Mouse (Mus musculus) megakaryocyte-erythroid progenitor cell, adult 5-6 weeks (primary cell): Measurements from ENCODE around the gene Rora. TPM values are rescaled to one million over a fixed set of nuclear protein-coding genes. Genes with fewer than 3 reads are reported as not detected.

ENCODE experiments used
- ATAC-seq: replicated peaks from 2 replicates; pipeline ENCODE4 v1.8.0; 2016; ENCODE audit warnings: mild to moderate bottlenecking, inconsistent platforms; ENCODE audit not compliant: severe bottlenecking, poor library complexity, low FRiP score, low TSS enrichment
- total RNA-seq, 2 experiments: library from RNA; stranded (forward) in 1 of 2; stranded (reverse) in 1 of 2; fragments of 200-1000, 215-1000 nt in 1 of 2; fragments of >200 nt in 1 of 2; fragmentation: Nextera tagmentation in 1 of 2; gene quantifications; 2 replicates each; pipeline ENCODE4 v1.2.3; 2014 to 2017

The Rora gene
- total RNA-seq, 2 experiments from 2014 or later, result 0.02 to 4.7 TPM

DNA sequence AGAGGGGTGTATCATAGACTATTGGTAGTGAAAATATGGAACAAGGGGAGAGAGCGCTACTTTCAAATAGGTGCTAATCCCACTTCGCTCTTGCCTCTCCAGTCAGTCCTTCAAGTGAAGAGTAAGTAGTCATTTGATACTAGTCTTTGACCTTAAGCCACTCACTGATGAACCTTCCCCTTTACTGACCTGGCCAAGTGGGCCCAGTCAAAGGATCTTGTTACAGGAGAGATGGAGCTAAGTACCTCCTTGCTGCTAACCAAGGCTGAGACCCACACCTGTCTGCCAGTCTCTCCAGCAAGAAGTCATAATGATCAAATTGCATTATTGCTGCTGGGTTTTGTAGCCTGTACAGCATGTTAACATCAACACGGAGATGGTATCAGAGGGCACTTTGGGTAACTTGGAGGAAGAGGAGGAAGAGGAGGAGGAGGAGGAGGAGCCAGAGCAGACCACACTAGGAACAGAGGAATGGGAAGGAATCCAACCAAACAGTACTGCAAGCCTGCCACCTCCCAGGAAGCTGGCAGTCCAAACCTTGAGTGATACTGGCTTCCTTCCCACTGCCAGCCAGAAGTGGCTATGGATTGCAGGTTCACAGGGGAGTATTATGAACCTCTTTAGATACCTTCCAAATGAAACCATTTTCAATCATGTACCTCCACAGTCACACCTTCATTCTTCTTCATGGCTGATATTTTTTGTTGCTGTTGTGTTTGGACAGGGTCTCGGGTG is 261.1 kb downstream of the Rora start:
- no peak for ATAC-seq

GRCm38 (mm10) chr9:68916741-68917140 is 263.2 kb downstream of the Rora start:
- ATAC-seq, result no peak

DNA sequence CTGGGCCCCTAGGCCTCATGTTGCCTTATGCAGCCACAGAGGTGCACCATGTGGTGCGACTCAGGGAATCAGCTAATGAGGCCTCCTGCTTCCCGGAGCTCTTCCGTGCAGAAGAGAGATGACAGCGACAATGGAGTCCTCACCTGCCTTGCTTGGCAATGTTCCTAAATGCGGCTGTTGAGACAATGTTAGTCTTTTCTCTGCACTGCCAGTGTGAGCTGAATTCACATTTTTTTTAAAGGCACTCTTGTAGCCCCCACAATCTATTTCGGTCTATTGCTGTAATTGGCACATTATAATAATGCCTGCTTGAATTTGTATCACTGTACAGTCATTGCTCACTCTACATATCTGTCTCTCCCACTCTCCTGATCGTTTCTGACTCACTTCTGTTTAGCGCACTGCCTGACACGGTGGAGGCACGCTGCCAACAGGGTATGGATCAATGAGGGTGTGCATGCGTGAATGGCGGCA is 269.6 kb downstream of the Rora start:
- no peak for ATAC-seq

DNA sequence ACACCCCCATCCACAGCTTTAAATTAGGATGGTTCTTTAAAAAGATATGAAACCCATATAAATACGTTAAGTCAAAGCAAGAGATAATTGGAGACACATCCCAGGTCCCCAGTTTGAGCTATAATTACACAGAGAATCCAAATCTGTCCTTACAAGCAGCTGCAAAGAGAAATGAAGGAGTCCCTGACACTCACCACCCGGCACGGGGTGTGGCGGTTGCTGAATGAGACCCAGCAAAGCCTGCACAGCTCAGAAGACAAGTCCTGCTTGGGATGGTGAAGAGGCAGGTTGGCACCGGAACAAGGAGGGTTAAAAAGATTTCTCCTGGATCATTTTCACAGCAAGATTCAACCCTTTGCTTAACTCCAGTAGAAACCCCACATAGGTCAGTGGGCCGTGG is 272.8 kb downstream of the Rora start:
- no peak for ATAC-seq

DNA sequence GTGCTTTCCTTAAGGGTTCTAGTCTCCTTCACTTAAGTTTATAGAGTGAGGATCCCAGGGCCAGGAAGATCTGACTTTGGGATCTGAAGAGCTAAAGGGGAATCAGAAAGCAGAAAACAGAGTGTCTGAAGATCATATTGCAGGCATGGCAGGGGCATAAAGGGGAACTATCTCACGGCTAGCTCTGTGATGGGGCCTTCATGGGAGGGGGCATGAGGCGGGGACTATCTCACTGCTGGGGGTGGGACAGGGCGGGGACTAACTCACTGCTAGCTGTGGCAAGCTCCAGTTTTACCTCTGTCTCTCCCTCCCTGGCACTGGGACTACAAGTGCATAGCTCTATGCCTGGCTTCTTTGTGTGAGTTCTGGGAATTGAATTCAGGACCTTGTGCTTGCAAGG is 279.6 kb downstream of the Rora start:
- ATAC-seq, result no peak

DNA sequence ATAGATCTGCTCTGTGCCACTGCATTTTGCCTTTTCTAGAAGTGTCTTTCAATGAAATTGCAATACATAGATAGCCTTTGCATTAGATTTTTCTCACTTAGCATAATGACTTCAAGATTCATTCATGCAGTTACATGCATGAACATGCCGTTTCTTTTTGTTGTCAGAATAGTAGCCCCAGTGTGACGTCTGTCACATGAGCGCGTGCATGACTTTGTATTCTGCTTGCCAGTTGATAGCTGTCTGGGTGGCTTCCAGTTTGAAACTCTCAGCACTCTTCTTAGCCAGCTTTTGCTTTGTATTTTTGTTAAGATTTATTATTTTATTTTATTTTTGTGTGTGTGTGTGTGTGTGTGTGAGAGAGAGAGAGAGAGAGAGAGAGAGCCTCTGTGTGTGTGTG is 280.7 kb downstream of the Rora start:
- ATAC-seq, result no peak

DNA sequence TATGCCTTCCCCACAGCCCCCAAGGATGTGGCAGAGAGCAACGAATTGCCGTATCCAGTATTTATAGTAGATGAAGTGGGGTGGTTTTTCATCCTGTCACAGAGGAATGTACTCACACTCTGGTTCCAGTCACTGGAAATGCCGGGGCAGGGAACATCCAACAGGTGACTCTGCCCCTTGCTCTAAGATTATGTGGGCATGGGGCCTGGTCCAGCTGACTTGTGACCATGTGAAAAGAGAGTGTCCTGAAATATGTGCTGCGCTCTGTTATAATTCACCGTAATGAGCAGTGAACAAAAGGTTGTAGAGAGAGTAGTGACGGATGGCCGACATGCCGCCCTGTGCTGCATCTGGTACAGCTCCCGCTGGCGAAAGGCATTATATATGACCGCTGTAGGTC is 282.0 kb downstream of the Rora start:
- no peak for ATAC-seq

- no peak for ATAC-seq
Observed at GRCm38 (mm10) chr9:68941037-68941436, 287.5 kb downstream of the Rora start.

DNA sequence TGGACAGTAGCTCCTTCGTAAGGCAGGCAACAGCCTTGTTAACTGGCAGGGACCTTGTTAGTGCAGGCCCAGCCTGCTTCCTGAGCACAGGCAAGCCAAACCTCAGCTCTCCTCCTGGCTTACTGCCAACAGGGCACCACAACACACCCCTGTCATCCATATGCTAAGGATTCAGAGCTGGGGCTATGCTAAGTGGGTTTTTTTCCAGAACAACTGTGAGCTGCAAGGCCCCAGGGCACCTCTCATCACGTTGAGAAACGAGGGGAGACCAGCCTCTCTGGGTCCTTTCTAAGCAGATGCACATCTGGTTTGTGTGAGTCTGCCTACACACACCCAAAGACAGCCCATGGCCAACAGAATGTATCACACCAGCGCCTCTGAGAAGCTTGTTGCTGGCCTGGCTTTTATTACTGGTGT is 289.0 kb downstream of the Rora start:
- ATAC-seq, result no peak

DNA sequence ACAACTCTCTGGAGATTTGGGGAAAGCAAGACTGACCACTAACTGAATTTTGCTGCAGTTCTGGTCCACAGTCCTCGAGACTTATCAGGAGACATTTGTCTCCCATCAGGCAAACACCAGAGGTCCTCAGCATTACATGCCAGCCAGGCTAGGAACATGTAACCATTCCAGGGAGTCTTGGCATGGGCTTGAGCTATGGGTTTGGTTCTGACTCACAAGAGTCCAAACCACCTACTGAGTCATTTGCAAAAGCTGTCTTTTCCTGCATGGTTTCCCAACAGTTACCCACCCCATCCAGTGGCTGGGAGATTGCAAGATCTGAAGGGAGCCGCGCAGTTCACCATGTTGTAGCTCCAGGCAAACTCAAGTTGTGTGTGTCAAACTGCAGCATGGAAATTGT is 290.4 kb downstream of the Rora start:
- ATAC-seq, result no peak

DNA sequence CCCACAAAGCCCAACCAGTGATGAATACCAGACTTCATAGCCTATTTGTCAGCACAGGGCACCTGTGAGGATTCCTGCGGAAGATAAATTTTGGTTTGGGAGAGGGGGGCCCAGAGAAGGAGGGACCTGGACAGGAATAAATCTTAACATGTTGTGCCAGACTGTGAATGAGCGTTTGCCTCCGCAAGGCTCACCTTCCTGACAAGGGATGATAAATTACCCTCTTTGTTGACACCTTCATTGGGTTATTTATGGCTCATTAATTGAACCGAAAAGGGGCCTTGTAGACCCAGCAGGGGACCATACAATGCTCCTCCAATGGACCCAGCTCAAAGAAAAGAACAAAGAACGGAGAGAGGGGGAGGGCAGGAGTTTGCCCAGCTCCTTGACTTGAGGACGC is 294.1 kb downstream of the Rora start:
- no peak for ATAC-seq

GRCm38 (mm10) chr9:68948141-68948540 is 294.6 kb downstream of the Rora start:
- no peak for ATAC-seq

DNA sequence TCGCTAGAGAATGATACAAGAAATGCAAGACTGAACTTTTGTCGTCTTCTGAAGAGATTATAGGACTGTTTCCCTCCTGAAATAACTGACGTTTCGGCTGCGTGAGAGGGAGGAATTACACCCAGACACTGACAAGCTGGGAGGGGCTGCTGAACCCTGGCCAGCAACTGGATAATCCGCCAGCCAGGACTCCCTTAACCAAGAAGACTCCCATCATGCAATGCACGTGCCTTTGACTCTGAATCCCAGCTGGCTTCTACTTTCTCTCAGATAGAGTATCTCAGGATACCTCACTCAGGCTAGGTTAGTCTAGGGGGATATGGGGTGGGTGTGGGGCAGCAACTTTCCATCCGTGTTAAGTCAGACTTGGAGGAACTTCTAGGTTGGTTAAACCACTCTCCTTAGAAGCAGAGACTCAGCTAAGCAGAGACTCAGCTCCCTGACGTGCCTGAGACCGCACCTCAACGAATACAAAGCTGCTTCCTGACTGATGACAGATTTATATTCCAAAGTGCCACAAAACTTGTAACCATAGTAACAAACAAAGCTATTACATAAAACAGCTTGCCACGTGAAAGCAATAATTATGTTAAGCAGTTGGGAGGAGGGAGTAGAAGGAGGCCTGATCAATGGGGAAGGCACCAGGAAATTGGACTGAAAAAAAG is 302.8 kb downstream of the Rora start:
- peak; percentile 76 for ATAC-seq

DNA sequence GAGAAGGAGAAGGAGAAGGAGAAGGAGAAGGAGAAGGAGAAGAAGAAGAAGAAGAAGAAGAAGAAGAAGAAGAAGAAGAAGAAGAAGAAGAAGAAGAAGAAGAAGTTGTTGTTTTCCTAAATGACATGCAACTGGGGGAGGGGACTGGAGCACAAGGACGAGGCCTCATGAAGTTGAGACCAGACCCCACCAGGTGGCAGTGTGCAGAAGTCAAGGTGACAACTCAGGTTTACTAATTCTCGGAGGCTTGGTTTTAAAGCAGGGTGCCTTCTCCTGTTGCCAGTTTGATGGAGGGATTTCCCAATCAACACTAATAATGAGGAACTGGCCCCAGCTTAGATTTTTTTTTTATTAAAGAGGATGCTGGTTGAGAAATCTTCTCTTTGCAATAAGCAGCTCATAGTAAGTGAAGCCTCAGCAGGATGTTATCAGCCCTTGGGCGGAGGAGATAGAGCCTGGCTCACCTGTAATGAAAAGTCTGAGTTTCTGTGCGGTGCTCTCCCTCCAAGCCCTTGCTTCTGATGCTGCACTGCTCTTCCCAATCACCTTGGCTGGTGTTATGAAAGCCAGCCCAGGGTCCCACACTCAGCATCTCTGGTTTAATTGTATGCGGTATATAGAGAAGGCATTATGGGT is 303.5 kb downstream of the Rora start:
- 0 out of 2 replicates have a peak, but pooled peaks have one; percentile 51 for ATAC-seq

DNA sequence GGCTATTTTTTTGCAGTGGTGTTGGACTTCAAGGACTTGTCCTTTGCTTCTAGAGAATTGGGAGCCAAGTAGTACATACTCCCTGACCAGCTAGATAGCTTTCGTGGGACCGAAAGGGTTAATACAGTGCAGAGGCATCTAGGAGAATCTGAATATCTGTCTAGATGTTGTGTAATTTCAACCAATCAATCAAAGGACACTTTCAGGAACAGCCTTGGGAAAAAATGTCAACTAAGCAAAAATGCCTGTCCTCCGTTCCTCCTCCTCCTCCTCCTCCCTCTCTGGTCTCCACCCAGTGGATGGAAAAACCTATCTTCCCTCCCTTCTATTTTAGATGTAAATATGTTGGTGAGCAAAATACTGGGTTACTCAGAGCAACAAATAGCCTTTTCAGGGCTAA is 304.2 kb downstream of the Rora start:
- no peak for ATAC-seq

DNA sequence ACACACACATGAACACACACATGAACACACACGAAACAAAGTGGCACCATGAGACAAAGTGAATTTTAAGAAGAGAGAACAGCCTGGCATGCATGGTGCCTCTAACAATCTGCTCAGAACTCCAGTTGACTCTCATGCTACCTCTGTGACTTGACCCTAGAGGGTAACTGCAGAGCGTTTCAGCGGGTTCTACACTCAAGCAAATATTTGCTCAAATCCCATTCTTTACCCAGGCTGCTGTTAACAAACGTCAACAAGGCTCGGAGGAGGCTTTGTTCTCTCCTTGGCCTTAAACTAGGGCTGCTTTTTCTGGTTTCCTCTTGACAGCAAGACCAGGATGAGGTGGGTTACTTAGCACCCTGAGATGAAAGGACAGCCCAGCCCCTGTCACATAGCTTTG is 305.3 kb downstream of the Rora start:
- no peak for ATAC-seq

DNA sequence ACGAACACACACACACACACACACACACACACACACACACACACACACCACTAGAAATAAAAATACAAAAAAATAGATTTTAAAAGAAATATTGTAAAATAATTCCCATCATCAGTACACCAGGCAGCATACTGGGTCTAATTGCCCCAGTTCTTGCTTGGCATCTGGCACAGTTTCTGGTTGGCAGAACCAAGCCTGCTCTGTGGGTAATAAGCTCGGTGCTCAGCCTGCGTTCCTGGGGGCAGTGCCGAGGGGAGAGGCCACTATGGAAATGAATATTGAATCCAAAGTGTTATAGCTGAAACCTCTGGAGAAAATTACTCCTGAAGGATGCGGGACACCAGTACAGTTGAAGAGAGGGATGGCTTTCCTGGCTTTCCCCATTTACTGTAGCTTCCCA is 310.3 kb downstream of the Rora start:
- no peak for ATAC-seq

- no peak for ATAC-seq
Observed at GRCm38 (mm10) chr9:68966540-68966939, 313.0 kb downstream of the Rora start.

DNA sequence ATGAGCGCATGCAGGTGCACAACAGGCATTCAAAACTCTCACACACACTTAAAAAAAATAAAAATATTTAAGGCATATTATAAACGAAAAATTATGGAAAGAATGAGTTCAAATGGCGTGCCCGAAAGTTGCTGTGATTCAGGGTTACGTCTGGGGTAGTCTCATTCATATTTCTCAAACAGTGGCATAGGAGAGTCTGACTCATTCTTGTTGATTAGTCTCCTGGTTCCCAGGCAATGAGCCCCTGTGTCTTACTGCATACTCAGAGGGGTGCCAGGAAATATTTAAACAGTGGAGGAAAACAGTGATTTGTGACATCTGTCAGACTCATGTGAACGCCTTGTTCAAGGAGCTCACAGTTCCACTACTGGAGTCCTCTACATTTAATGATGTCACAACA is 316.5 kb downstream of the Rora start:
- no peak for ATAC-seq

DNA sequence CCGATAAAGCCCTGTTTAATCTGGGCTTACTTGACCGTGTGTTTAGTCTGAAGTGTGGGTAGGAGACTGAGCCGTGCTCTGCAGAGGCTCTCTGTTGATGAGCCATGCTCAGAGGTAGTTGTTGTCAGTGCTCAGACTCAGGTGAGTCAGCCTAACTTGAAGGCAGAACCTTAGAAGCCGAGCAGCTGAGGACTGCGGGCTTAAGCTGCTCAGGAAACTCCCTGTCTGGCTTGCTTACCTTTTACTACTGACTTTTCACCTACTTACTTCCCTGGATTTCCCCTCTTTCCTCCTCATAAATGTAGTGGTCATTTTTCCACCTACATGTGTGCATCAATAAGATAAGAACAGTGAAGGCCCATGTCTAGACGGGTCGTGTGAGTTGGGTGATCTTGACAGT is 318.7 kb downstream of the Rora start:
- no peak for ATAC-seq

- no peak for ATAC-seq
Observed at GRCm38 (mm10) chr9:68974517-68974916, 320.9 kb downstream of the Rora start.
